Mouse (Mus musculus) brain, embryonic 14.5 days (tissue): ENCODE results near the gene Gm27029.

ENCODE experiments used
- CTCF ChIP-seq: fragments of 200-500 bp; IDR thresholded peaks from 2 replicates; pipeline ENCODE4 v1.5.1; 2012; ENCODE audit warnings: inconsistent platforms, mild to moderate bottlenecking, moderate library complexity, borderline replicate concordance; ENCODE audit not compliant: insufficient read depth, insufficient read length; ENCODE audit errors: extremely low read depth
- POLR2A ChIP-seq: fragments of 200-500 bp; IDR thresholded peaks from 2 replicates; pipeline ENCODE4 v1.6.1; 2012; ENCODE audit warnings: mild to moderate bottlenecking, inconsistent platforms, borderline replicate concordance; ENCODE audit not compliant: poor library complexity, insufficient read depth, insufficient read length, severe bottlenecking; ENCODE audit errors: extremely low read depth

- TF ChIP-seq POLR2A (no peak), CTCF (no peak)
Measured at GRCm38 (mm10) chr11:101359776-101360175, 64.8 kb downstream of the Gm27029 start.
